Mouse (Mus musculus) forelimb bud, embryonic 11.5 days (tissue): Measurements from ENCODE around the gene Ccdc9b.

Experiments used
- DNase-seq: peaks from one replicate; pipeline ENCODE4 v3.0.0-alpha.2; 2012; ENCODE audit warnings: low read depth, low spot score

Ccdc9b gene

DNA sequence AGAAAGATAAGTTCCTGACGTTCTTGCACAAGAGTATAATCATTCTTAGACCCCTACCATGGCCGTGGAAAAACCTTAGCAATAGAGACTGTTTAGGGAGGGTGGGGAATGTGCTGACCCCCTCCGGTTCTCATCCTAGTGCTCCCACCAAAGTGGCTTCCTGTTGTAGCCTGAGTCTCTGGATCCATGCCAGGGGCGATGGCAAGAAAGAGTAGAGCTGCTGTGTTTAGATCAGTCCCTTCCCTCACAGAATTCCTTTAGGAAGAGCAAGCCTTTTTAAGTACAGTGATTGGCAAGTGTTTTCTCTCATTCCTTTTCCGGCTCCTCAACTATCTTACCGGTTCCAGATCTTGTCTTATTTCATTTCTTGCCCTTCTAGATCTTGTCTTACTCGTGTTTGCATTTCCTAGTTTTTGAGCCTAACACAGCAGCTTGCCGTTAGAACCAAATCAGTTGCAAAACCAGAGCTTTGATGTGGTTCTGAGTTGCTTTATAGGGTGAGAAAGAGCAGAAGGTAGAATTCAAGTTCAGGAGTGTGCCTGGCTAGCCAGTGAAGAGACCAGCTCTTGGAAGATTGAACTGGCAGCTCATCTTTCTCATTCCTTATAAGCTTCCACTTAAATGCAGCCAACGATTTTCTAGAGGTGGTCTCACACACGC is 15.0 kb downstream of the Ccdc9b start:
- no peak for DNase-seq

DNA sequence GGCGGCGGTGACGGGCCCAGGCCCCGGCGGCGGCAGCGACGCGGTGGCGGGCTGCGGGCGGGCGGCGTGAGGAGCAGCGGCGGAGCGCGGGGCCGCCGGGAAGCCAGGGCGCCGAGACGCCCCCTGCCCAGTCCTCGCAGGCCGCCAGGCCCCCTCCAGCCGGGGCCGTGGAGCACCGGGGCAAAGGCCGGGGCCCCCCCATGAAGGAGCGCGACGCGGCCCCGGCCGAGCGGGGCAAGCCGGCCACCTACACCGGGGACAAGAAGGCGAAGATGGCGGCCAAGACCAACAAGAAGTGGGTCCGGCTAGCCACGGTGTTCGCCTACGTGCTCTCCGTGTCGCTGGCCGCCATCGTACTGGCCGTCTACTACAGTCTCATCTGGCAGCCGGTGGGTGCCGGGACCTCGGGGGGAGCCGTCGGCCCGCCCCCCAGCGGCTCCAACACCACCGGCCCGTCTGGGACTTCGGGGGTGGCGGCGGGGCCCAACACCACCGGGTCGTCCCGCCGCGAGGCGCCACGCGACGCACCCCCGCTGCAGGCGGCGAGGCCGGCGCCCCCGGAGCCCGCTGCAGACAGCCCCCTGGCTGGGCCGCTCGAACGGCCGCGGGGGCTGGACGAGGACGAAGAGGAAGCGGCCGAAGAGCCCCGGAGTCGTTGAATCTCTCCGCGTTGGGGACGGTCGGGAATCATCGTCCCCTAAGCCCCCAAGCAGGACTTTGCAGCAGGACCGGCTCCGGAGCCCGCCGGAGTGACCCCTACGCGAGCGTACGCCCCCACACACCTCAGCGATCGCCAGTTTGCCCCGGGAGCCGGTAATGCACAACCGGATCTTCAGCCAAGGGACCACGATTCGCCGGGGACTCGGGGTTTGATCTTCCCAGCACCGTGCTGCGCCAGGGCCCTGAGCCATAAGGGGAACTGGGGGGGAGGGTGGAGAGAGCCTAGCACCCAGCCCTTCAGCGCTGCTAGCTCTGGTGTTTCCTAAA is 16.3 kb downstream of the Ccdc9b start:
- no peak for DNase-seq

GRCm38 (mm10) chr2:118745232-118745884 is 17.1 kb downstream of the Ccdc9b start, which contains the start of gene Inafm2:
Gene Inafm2, plus strand, starts transcription at chr2:118745758.
- peak; percentile 88 for DNase-seq

- no peak for DNase-seq
Measured at GRCm38 (mm10) chr2:118744621-118745020, 17.8 kb downstream of the Ccdc9b start.

DNA sequence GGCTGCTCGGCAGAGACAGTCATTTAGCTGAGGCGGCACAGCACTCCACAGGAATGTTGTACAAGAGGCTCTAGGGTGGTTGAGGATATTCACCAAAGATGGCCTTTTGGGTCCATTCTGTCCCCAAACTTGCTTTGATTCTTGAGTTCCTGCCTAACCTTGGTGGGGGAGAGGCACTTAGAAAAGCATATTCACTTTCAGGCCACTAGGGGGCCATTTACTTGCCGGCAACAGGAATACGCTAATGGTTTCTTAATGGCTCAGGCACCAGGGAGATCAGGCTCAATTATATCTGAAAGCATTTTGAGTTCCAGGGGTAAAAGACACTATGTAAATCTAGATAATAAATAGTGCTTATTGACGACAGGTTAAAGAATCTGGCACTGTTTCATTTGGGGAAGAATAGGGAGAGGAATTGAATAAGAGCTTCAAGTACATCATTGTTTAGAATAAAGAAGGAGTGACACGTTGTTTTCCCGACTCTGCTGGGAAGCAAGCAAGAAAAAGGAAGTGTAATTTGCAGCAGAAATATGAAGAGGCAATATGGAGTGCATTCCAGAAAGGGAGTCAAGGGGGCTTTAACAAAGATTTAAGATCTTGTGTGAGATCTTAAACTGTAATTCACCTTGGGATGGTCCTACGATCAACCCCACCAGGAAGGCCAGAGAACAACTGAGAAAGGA is 19.1 kb downstream of the Ccdc9b start:
- peak; percentile 59 for DNase-seq

GRCm38 (mm10) chr2:118741183-118741582 is 21.3 kb downstream of the Ccdc9b start:
- no peak for DNase-seq

DNA sequence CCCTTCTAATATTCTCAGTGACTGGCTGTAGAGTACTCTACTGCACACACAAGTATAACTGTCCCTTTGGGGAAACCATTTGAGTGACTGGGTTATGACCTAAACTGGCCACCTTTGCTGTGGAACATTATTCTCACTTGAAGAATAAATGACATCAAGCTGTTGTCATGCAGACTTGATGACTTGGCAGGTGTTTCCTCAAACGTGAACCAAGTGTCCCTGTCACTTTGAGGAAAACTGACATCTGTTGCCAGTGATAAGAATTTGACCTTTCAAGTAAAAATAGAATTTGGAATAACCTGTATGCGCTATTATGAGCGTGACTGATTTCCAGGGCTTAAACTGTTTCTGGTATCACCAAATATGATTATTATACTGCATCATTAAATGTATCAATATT is 22.1 kb downstream of the Ccdc9b start:
- DNase-seq = no peak

GRCm38 (mm10) chr2:118733341-118733740 is 29.1 kb downstream of the Ccdc9b start:
- no peak for DNase-seq

GRCm38 (mm10) chr2:118731981-118732380 is 30.5 kb downstream of the Ccdc9b start:
- no peak for DNase-seq

DNA sequence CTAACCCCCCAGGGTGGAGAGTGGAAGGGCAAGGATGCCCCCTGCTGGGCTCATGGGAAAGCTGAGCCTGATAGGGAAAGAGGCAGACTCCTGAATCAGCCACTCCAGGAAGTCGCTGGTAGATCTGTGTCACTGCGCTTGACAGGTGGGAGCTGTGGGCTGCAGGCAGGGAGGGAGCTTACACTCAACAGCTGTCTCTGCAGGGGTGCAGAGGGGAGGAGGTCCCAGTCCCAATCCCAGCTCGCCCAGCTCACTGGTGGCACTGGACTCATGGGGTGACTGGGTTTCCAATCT is 31.9 kb downstream of the Ccdc9b start:
- no peak for DNase-seq

- DNase-seq = no peak
Measured at GRCm38 (mm10) chr2:118729816-118730621, 32.4 kb downstream of the Ccdc9b start.

- DNase-seq = no peak
Measured at GRCm38 (mm10) chr2:118729194-118729593, 33.3 kb downstream of the Ccdc9b start.

- no peak for DNase-seq
Measured at GRCm38 (mm10) chr2:118728337-118728736, 34.1 kb downstream of the Ccdc9b start, which contains the start of gene Plcb2. Gene Plcb2, minus strand, starts transcription at chr2:118728438.

DNA sequence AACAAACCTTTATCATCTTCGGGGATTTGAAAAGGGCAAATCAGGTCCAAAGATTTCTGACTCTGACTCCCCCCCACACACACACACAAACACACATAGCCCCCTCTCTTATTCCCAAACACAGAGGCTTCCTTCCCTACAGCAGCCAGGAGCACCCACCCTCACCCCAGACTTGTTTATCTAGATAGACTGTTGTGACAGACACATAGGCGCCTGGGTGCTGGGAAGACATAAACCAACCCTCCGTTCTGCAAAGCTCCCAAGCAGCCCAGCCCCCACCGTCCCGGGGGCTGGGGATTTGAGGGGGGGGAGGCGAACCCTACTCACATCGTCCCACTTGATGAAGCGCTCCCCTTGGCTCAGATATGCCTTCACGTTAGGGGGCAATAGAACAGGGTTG is 34.5 kb downstream of the Ccdc9b start:
- no peak for DNase-seq

GRCm38 (mm10) chr2:118726873-118727272 is 35.6 kb downstream of the Ccdc9b start:
- DNase-seq = no peak

GRCm38 (mm10) chr2:118725511-118725910 is 37.0 kb downstream of the Ccdc9b start:
- DNase-seq = no peak

DNA sequence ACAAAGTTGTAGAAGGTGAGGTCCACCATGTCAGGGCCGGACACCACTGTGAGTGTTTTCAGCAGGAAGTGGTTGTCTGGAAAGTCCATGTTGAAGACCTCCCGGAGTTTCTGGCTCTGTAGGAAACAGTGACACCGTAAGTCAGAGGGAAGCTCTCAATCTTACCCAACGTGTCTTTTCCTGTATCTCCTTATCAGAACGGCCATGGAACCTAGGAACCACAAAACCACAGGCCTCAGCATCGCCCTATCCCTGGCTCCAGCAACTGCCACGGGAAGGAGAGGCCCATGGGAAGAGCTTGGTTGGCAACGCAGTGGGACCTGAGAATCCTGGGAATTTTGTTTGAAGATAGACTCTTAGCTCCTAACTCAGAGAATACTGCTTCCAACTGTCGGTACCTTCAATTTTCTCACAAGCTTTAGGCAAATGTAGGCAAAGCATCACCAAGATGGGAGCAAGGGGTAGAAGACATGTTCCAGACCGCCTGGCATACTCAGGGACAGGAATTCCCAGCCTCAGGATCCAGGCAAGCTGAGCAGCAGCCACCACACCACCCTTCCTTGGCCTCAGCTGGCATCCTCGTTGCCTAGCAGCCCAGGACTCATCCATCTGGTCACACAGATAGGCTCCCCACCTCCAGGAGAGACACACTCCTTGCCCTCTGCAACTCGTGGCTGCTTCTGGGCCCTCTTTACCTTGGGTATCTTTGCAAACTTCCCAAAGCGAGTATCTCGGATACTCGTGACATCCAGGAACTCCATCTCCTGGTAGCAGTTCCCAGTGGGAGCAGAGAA is 38.6 kb downstream of the Ccdc9b start:
- no peak for DNase-seq

DNA sequence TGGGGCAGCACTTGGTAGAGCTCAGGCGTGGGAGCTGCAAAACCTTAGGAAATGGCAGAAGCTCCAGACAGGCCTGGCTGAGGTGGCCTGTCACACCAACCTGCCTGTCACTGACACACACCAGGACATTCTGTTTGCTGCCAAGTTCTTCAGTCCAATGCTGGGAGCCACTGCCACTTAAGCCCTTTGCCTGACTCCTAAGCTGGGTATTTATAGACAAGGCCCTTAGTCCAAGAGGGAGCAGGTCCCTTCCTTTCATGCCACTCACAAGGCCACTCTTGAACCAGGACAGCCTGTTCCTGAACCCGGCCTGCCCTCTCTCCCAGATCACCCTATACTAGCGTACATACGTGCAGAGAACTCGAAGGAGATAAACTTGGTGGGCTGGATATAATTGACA is 45.8 kb downstream of the Ccdc9b start:
- DNase-seq = no peak

DNA sequence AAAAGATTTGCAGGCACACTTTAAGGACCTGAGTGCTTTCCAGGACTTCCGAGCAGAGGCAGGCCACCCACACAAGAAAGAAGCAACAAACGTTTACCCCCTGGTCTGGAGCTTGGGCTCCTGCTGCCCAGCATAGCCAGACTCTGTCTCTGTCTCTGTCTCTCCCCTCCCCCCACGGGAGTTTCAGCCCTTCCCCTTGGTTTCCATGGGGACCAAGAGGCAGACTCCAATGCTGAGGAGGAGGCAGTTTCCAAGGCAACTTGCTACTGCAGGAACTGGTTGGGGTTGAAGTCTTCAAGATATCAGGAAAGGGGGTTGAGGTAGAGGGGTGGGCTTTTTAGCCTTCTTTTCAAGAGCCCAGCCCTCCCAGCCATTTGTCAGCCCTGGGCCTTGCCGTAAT is 48.2 kb downstream of the Ccdc9b start:
- no peak for DNase-seq

- DNase-seq = no peak
Measured at GRCm38 (mm10) chr2:118713631-118714030, 48.8 kb downstream of the Ccdc9b start.
